Mouse (Mus musculus): Measurements from ENCODE around the gene Agxt. TPM values are rescaled to one million over a fixed set of nuclear protein-coding genes. Genes with fewer than 3 reads are reported as not detected.

Gene Agxt
- polyA plus RNA-seq, 1 experiment: 0.08 TPM

DNA sequence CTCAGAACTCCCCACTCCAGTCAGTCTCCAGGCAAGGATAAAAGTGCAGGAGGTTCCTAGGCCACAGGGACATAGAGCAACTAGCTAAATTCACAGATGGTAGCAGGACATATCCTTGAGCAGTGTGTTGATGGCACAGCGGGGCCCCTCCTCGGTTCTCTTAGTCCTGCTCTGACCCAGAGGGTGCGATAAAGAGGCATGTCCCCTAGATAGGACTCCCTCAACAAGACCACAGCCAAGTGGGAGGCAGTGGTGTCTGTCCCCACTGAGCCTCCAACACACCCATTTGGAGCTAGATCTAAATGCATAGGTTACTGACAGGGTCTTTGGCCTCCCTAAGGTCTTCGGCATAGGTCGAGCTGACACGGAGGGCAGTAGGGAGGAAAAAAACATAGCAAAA is 40.8 kb downstream of the Agxt start:
- Histone ChIP-seq H3K27ac (ENCODE audit: insufficient read depth, low read depth, low read length) (no peak overlapping the region), H3K27me3 (replicated peaks; ENCODE audit: control insufficient read depth, insufficient read depth, low read length) (no peaks in the 10 kb centered on the region), H3K4me3 (ENCODE audit: insufficient read depth, low read depth, low read length) (no peak overlapping the region), H3K36me3 (ENCODE audit: control insufficient read depth, insufficient read depth, low read length) (no peaks in the 10 kb centered on the region), H3K4me1 (ENCODE audit: control insufficient read depth, insufficient read depth, low read length) (no peaks in the 10 kb centered on the region)
- no peak for DNase-seq
- WGBS: 37% methylated on average over 6 of the region's 6 CpGs
- TF ChIP-seq POLR2A (IDR thresholded peaks at IDR 0.05; ENCODE audit: low read depth, low read length): no peak

DNA sequence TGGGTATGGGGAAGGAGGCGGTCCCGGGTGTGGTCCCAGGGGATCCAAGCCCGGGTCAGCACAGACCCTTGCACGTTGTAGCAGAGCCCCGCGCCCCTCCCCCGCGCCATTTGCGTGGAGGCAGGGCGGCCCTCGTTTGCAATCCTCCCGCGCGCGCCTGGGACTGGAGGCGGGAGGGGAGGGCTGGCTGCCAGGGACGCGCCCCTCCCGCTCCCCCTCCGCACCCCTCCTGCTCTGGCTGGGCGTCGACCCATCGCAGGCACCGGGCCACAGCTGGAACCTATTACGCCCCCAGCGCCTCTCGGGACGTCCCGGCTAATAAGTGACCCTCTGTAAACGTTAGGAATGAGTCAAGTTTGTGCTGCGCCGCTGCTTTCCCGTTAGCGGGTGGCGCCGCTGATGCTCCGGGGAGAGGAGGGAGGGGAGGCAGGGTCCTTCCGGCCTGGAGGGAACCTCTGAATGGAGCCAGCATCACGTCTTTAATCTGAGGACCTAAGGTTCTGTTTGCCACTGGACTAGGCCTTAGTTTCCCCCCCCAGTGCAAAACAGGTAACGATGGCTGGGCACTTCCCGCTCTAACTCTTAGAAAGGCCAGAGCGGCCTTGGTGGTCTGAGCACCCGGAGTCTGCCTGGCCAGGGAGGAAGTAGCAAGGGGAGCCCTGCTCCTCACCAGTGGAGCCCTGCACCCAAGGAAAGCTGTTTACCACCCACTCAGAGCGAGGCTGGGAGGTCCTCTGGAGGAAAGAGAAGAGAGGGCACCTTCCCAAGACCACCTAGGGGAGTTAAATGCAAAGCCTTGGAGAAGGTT is 41.7 kb downstream of the Agxt start:
- Histone ChIP-seq H3K4me1 (ENCODE audit: control insufficient read depth, insufficient read depth, low read length) (no peaks in the 10 kb centered on the region), H3K27ac (ENCODE audit: insufficient read depth, low read depth, low read length) (no peak overlapping the region), H3K36me3 (ENCODE audit: control insufficient read depth, insufficient read depth, low read length) (no peaks in the 10 kb centered on the region), H3K4me3 (ENCODE audit: insufficient read depth, low read depth, low read length) (peak overlapping the region; percentile 8; the same call in 1 of the 2 replicates), H3K27me3 (replicated peaks; ENCODE audit: control insufficient read depth, insufficient read depth, low read length) (no peaks in the 10 kb centered on the region)
- WGBS: 7% methylated on average over 41 of the region's 44 CpGs
- TF ChIP-seq POLR2A (IDR thresholded peaks at IDR 0.05; ENCODE audit: low read depth, low read length) (no peak), CTCF (conservative IDR thresholded peaks at IDR 0.05; ENCODE audit: insufficient read depth, insufficient read length, low read depth, low read length) (no peak)
- DNase-seq: peak; percentile 37

DNA sequence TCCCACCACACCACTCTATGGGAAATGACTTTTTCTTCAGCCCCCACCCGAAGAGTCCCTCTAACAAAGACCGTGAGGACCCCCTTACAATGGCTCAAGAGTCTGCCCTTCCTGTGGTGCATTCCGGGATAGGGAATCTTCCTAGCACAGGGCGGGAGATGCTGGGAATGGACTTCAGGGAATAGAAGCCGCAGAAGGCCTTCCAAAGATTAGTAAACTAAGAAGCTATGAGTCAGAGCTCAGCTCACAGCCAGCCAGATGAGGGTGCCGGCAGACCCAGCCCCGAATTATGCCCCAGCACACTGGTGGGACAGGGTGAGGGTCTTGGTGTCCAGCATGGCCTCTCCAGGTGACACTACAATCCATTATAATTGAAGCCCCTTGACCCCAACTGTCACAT is 47.2 kb downstream of the Agxt start:
- TF ChIP-seq CTCF (conservative IDR thresholded peaks at IDR 0.05; ENCODE audit: insufficient read depth, insufficient read length, low read depth, low read length) (no peak), POLR2A (IDR thresholded peaks at IDR 0.05; ENCODE audit: low read depth, low read length) (no peak)
- 88% methylated on average over 7 of the region's 7 CpGs for WGBS
- Histone ChIP-seq H3K36me3 (ENCODE audit: control insufficient read depth, insufficient read depth, low read length) (no peaks in the 10 kb centered on the region), H3K4me3 (ENCODE audit: insufficient read depth, low read depth, low read length) (no peak overlapping the region), H3K27ac (ENCODE audit: insufficient read depth, low read depth, low read length) (no peak overlapping the region), H3K4me1 (ENCODE audit: control insufficient read depth, insufficient read depth, low read length) (no peaks in the 10 kb centered on the region), H3K27me3 (replicated peaks; ENCODE audit: control insufficient read depth, insufficient read depth, low read length) (no peaks in the 10 kb centered on the region)
- no peak for DNase-seq

DNA sequence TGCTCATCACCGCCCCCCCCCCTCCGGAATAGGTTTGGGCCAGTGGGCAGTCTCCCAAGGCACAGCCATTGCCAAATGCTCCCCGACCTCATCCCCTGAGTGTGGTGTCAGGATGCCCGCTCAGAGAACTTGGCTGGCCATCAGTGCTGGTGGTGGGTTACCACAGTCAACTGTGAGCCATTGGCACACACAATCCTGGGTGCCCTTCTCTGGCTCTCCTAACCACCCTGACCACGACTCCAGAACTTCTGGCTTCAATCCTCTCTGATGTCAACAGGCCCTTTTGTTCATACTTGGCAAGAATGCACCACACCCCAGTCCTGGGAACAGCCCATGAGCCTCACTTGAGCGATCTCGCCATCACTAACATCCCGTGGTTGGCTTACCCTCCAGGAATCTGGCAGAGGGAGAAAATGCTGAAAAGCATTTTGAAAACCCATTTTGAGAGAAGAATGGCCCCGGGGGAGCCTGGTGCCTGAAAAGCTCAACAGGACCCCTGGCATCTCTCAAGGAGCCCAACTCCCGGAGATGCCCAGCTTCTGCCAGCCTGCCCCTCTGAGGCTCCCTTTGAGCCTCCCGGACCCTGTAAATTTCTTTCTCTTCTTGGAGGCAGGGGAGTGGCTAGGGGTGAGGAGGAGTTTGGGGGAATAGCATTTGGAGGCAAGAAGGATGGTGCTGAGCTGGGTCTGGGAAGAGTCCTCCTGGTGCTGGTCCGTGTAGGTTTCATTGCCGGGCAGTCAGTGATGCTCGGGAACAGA is 49.2 kb downstream of the Agxt start:
- WGBS: 80% methylated on average over 14 of the region's 14 CpGs

DNA sequence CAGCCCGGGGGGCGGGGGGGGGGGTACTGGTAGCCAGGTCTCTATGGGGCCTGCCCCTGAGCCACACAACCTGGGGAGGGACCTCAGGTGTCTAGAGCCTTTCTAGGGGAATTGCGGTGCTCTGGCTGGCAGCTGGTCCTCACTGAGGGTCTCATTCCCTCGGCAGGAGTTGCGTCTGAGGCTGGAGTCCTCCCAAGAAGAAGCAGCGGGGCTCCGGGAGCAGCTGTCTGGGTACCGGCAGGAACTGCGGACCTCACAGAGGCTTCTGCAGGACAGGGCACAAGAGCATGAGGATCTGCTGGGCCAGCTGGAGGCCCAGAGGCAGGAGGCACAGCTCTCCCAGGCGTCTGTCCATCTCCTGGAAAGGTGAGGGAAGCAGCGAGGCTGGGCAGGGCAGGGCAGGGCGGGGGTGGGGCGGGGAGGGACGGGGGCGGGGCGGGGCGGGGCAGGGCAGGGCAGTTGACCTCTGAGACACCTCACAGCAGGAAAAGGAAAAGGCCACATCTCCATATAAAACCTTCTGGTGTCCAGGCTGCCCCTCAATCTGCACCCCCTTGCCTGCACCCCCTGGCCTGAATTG is 55.8 kb downstream of the Agxt start:
- no peak for TF ChIP-seq POLR2A (IDR thresholded peaks at IDR 0.05; ENCODE audit: low read depth, low read length)
- TF ChIP-seq CTCF (conservative IDR thresholded peaks at IDR 0.05; ENCODE audit: insufficient read depth, insufficient read length, low read depth, low read length): no peak
- Histone ChIP-seq H3K27ac (ENCODE audit: insufficient read depth, low read depth, low read length) (no peak overlapping the region), H3K36me3 (ENCODE audit: control insufficient read depth, insufficient read depth, low read length) (no peaks in the 10 kb centered on the region), H3K27me3 (replicated peaks; ENCODE audit: control insufficient read depth, insufficient read depth, low read length) (no peaks in the 10 kb centered on the region), H3K4me3 (ENCODE audit: insufficient read depth, low read depth, low read length) (no peak overlapping the region), H3K4me1 (ENCODE audit: control insufficient read depth, insufficient read depth, low read length) (no peaks in the 10 kb centered on the region)
- DNase-seq: no peak
- WGBS: 29% methylated on average over 12 of the region's 17 CpGs

More for the DNA sequence above, 49.2 kb downstream of the Agxt start:
- no peaks in the 10 kb centered on the region for H3K36me3 ChIP-seq (ENCODE audit: control insufficient read depth, insufficient read depth, low read length)
- TF ChIP-seq POLR2A (IDR thresholded peaks at IDR 0.05; ENCODE audit: low read depth, low read length) (no peak), CTCF (conservative IDR thresholded peaks at IDR 0.05; ENCODE audit: insufficient read depth, insufficient read length, low read depth, low read length) (no peak)
- H3K27me3 ChIP-seq (replicated peaks; ENCODE audit: control insufficient read depth, insufficient read depth, low read length): no peaks in the 10 kb centered on the region
- H3K4me1 ChIP-seq (ENCODE audit: control insufficient read depth, insufficient read depth, low read length): no peaks in the 10 kb centered on the region
- DNase-seq: no peak
- H3K4me3 ChIP-seq (ENCODE audit: insufficient read depth, low read depth, low read length): no peak overlapping the region
- H3K27ac ChIP-seq (ENCODE audit: insufficient read depth, low read depth, low read length): no peak overlapping the region

DNA sequence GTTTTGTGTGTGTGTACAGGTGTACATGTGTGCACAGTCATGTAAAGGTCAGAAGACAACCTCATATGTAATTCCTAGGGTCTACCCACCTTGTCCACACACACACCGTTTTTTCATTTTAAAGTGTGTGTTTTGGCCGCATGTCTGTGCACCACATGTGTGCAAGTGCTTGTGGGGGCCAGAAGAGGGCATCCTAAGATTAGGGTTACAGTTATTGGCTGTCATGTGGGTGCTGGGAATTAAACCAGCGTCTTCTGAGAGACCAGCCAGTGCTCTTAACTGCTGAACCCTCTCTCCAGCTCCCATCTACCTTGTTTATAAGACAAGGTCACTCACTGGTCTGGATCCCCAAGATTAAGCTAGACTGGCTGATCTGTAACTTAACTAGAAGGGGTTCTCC is 59.9 kb downstream of the Agxt start:
- H3K4me1 ChIP-seq (ENCODE audit: control insufficient read depth, insufficient read depth, low read length): peaks cover 2% of the 10 kb centered on the region; the same call in 1 of the 2 replicates
- no peaks in the 10 kb centered on the region for H3K36me3 ChIP-seq (ENCODE audit: control insufficient read depth, insufficient read depth, low read length)
- H3K27me3 ChIP-seq (replicated peaks; ENCODE audit: control insufficient read depth, insufficient read depth, low read length): no peaks in the 10 kb centered on the region
- no peak overlapping the region for H3K27ac ChIP-seq (ENCODE audit: insufficient read depth, low read depth, low read length)
- no peak overlapping the region for H3K4me3 ChIP-seq (ENCODE audit: insufficient read depth, low read depth, low read length)
- no peak for TF ChIP-seq POLR2A (IDR thresholded peaks at IDR 0.05; ENCODE audit: low read depth, low read length)
- TF ChIP-seq CTCF (conservative IDR thresholded peaks at IDR 0.05; ENCODE audit: insufficient read depth, insufficient read length, low read depth, low read length): no peak
- no peak for DNase-seq
- WGBS: 88% methylated on average over 3 of the region's 3 CpGs

Other genes with a start within 250 kb of the Agxt start
- 0.65 and 0.75 TPM in 2 replicates for gene Ankmy1, start 232.3 kb upstream of the Agxt start, polyA plus RNA-seq (2012; rRNA removed)
- 36.6 and 42.6 TPM in 2 replicates for gene Dusp28, start 228.3 kb upstream of the Agxt start, polyA plus RNA-seq (2012; rRNA removed)
- gene Rnpepl1, start 224.5 kb upstream of the Agxt start, polyA plus RNA-seq (2012; rRNA removed): 161 and 199 TPM in 2 replicates
- gene Capn10, start 200.9 kb upstream of the Agxt start, polyA plus RNA-seq (2012; rRNA removed): 38.9 and 46.2 TPM in 2 replicates
- 1.3 and 1.9 TPM in 2 replicates for gene Gpr35, start 184.4 kb upstream of the Agxt start, polyA plus RNA-seq (2012; rRNA removed)
- not detected in 2 replicates for gene Aqp12, start 128.9 kb upstream of the Agxt start, polyA plus RNA-seq (2012; rRNA removed)
- 1.3 and 1.4 TPM in 2 replicates for gene Kif1a, start 33.3 kb upstream of the Agxt start, polyA plus RNA-seq (2012; rRNA removed)
- gene 2310007B03Rik, start 25.7 kb downstream of the Agxt start, polyA plus RNA-seq (2012; rRNA removed): 7.9 and 10.4 TPM in 2 replicates
- 0.03 and 0.04 TPM in 2 replicates for gene Crocc2, start 33.5 kb downstream of the Agxt start, polyA plus RNA-seq (2012; rRNA removed)
- gene Sned1, start 100.6 kb downstream of the Agxt start, polyA plus RNA-seq (2012; rRNA removed): 8.8 and 10.0 TPM in 2 replicates
- 12.7 and 16.0 TPM in 2 replicates for gene Mterf4, start 170.7 kb downstream of the Agxt start, polyA plus RNA-seq (2012; rRNA removed)
- 4.0 and 4.5 TPM in 2 replicates for gene Ppp1r7, start 207.6 kb downstream of the Agxt start, polyA plus RNA-seq (2012; rRNA removed)
- 0.95 and 1.2 TPM in 2 replicates for gene Pask, start 208.2 kb downstream of the Agxt start, polyA plus RNA-seq (2012; rRNA removed)
- 0.04 and 0.05 TPM in 2 replicates for gene Ano7, start 238.7 kb downstream of the Agxt start, polyA plus RNA-seq (2012; rRNA removed)

Measured in kidney, adult 2 months (tissue).